Mouse (Mus musculus) forebrain, embryonic 16.5 days (tissue): Measurements from ENCODE around the gene Dtx1. TPM values are rescaled to one million over a fixed set of nuclear protein-coding genes. Genes with fewer than 3 reads are reported as not detected.

ENCODE experiments used
- ATAC-seq: fragments of 200-750 bp; cut with Nextera tagmentation; 2 replicates; pipeline ENCODE4 v1.8.0; 2017; ENCODE audit warnings: mild to moderate bottlenecking, moderate library complexity
- H3K27ac ChIP-seq: fragments of 300-500 bp; sonication (generic); 2 replicates; pipeline ENCODE4 v1.5.1; 2014; ENCODE audit warnings: low read length, control low read depth
- H3K27me3 ChIP-seq: fragments of 300-500 bp; sonication (generic); replicated peaks from 2 replicates; pipeline ENCODE4 v1.6.1; 2014; ENCODE audit warnings: low read length; ENCODE audit not compliant: control insufficient read depth, insufficient read depth
- H3K36me3 ChIP-seq: fragments of 300-500 bp; sonication (generic); 2 replicates; pipeline ENCODE4 v1.6.1; 2014; ENCODE audit not compliant: control insufficient read depth, insufficient read depth
- H3K4me1 ChIP-seq: fragments of 300-500 bp; sonication (generic); replicated peaks from 2 replicates; pipeline ENCODE4 v1.6.1; 2014; ENCODE audit warnings: low read length; ENCODE audit not compliant: control insufficient read depth, insufficient read depth
- H3K4me2 ChIP-seq: fragments of 300-500 bp; sonication (generic); 2 replicates; pipeline ENCODE4 v1.6.1; 2014; ENCODE audit warnings: mild to moderate bottlenecking, low read length, control low read depth
- H3K4me3 ChIP-seq: fragments of 300-500 bp; sonication (generic); replicated peaks from 2 replicates; pipeline ENCODE4 v1.5.1; 2014; ENCODE audit warnings: mild to moderate bottlenecking, low read length, control low read depth
- H3K9ac ChIP-seq: fragments of 300-500 bp; sonication (generic); replicated peaks from 2 replicates; pipeline ENCODE4 v1.6.1; 2014; ENCODE audit warnings: low read depth, low read length, control low read depth
- H3K9me3 ChIP-seq: fragments of 300-500 bp; sonication (generic); 2 replicates; pipeline ENCODE4 v1.6.1; 2016; ENCODE audit warnings: low read length; ENCODE audit not compliant: control insufficient read depth
- WGBS: fragments of 180-500 bp; shearing (Covaris S2); extraction: QIAGEN DNeasy Blood & Tissue Kit; methylation state at CpG from one replicate; pipeline ENCODE4 v1.1.7; 2014; 5-methylcytosine and 5-hydroxymethylcytosine counted together
- polyA plus RNA-seq: library from polyadenylated mRNA; unstranded; fragments of >200 nt; fragmentation: Nextera tagmentation; extraction: Ambion mirVana; gene quantifications from 2 replicates; pipeline ENCODE4 v1.2.1, GENCODE M21; 2015

Dtx1 gene
- polyA plus RNA-seq, 1 experiment from 2014 or later = 44.1 TPM

GRCm38 (mm10) chr5:120729319-120729718, 17.6 kb upstream of the Dtx1 start:
- Histone ChIP-seq H3K36me3 (no peaks in the 10 kb centered on the region), H3K4me3 (no peak overlapping the region), H3K9ac (no peak overlapping the region), H3K27ac (no peak overlapping the region), H3K4me1 (peaks cover 5% of the 10 kb centered on the region), H3K27me3 (no peaks in the 10 kb centered on the region), H3K4me2 (no peak overlapping the region), H3K9me3 (no peaks in the 10 kb centered on the region)
- 26% methylated on average over 10 of the region's 10 CpGs for WGBS
- ATAC-seq = peak; percentile 50; the same call in 1 of the 2 replicates

- Histone ChIP-seq H3K9me3 (no peaks in the 10 kb centered on the region), H3K27ac (no peak overlapping the region), H3K4me1 (peaks cover 5% of the 10 kb centered on the region), H3K9ac (no peak overlapping the region), H3K4me3 (no peak overlapping the region), H3K4me2 (no peak overlapping the region), H3K27me3 (no peaks in the 10 kb centered on the region), H3K36me3 (no peaks in the 10 kb centered on the region)
- ATAC-seq = no peak
- 52% methylated on average over 12 of the region's 12 CpGs for WGBS
These were observed 14.2 kb upstream of the Dtx1 start for GRCm38 (mm10) chr5:120725811-120726455.

- no peak for ATAC-seq
- H3K4me3 ChIP-seq = no peak overlapping the region
- H3K4me2 ChIP-seq = no peak overlapping the region
- H3K4me1 ChIP-seq = 0 out of 2 replicates have a peak, but pooled peaks cover 3% of the 10 kb centered on the region
- no peaks in the 10 kb centered on the region for H3K36me3 ChIP-seq
- H3K27ac ChIP-seq = no peak overlapping the region
- no peaks in the 10 kb centered on the region for H3K27me3 ChIP-seq
- H3K9ac ChIP-seq = no peak overlapping the region
- no peaks in the 10 kb centered on the region for H3K9me3 ChIP-seq
- WGBS = 59% methylated on average over 7 of the region's 7 CpGs
These were observed 9.3 kb upstream of the Dtx1 start for GRCm38 (mm10) chr5:120721005-120721404.

GRCm38 (mm10) chr5:120718600-120719378, 7.1 kb upstream of the Dtx1 start:
- 53% methylated on average over 14 of the region's 15 CpGs for WGBS
- Histone ChIP-seq H3K9me3 (no peaks in the 10 kb centered on the region), H3K36me3 (no peaks in the 10 kb centered on the region), H3K9ac (no peak overlapping the region), H3K4me1 (peaks cover 6% of the 10 kb centered on the region; the same call in 1 of the 2 replicates), H3K4me3 (no peak overlapping the region), H3K27ac (no peak overlapping the region), H3K27me3 (no peaks in the 10 kb centered on the region), H3K4me2 (no peak overlapping the region)
- ATAC-seq = no peak

- Histone ChIP-seq H3K36me3 (no peaks in the 10 kb centered on the region), H3K4me1 (peaks cover 7% of the 10 kb centered on the region), H3K27me3 (no peaks in the 10 kb centered on the region), H3K9me3 (no peaks in the 10 kb centered on the region), H3K4me3 (no peak overlapping the region), H3K4me2 (no peak overlapping the region), H3K27ac (no peak overlapping the region), H3K9ac (no peak overlapping the region)
- WGBS = 63% methylated on average over 10 of the region's 10 CpGs
- no peak for ATAC-seq
These were observed 5.4 kb upstream of the Dtx1 start for GRCm38 (mm10) chr5:120717136-120717535.

GRCm38 (mm10) chr5:120714314-120714713, 2.6 kb upstream of the Dtx1 start:
- WGBS = 2% methylated on average over 16 of the region's 16 CpGs
- ATAC-seq = no peak
- no peak overlapping the region for H3K4me2 ChIP-seq

GRCm38 (mm10) chr5:120712721-120713120, 994 bp upstream of the Dtx1 start:
- Histone ChIP-seq H3K27ac (no peak overlapping the region), H3K27me3 (no peaks in the 10 kb centered on the region), H3K4me2 (no peak overlapping the region), H3K4me3 (no peak overlapping the region), H3K9me3 (no peaks in the 10 kb centered on the region), H3K36me3 (no peaks in the 10 kb centered on the region), H3K9ac (no peak overlapping the region), H3K4me1 (peaks cover 39% of the 10 kb centered on the region)
- WGBS = 54% methylated on average over 8 of the region's 8 CpGs
- ATAC-seq = no peak

More at GRCm38 (mm10) chr5:120714314-120714713, 2.6 kb upstream of the Dtx1 start:
- H3K4me3 ChIP-seq = no peak overlapping the region
- H3K9ac ChIP-seq = no peak overlapping the region
- peaks cover 24% of the 10 kb centered on the region for H3K4me1 ChIP-seq
- no peaks in the 10 kb centered on the region for H3K9me3 ChIP-seq
- no peaks in the 10 kb centered on the region for H3K36me3 ChIP-seq
- H3K27me3 ChIP-seq = no peaks in the 10 kb centered on the region
- H3K27ac ChIP-seq = no peak overlapping the region

- Histone ChIP-seq H3K9me3 (no peaks in the 10 kb centered on the region), H3K4me3 (peak overlapping the region; percentile 66), H3K9ac (peak overlapping the region; percentile 84), H3K4me1 (peaks cover 49% of the 10 kb centered on the region), H3K27ac (peak overlapping the region; percentile 83), H3K27me3 (no peaks in the 10 kb centered on the region), H3K36me3 (no peaks in the 10 kb centered on the region), H3K4me2 (peak overlapping the region; percentile 94)
- ATAC-seq = peak; percentile 69
- under 1% methylated on average over 41 of the region's 43 CpGs for WGBS
These were observed 311 bp downstream of the Dtx1 start for GRCm38 (mm10) chr5:120711416-120711815.

- Histone ChIP-seq H3K27ac (peak overlapping the region; percentile 83), H3K4me1 (peaks cover 55% of the 10 kb centered on the region)
- ATAC-seq = peak; percentile 56
These were observed 890 bp downstream of the Dtx1 start for GRCm38 (mm10) chr5:120710826-120711248.

More at GRCm38 (mm10) chr5:120710826-120711248, 890 bp downstream of the Dtx1 start:
- peak overlapping the region; percentile 66 for H3K4me3 ChIP-seq
- H3K9ac ChIP-seq = peak overlapping the region; percentile 84
- no peaks in the 10 kb centered on the region for H3K36me3 ChIP-seq
- H3K27me3 ChIP-seq = no peaks in the 10 kb centered on the region
- peak overlapping the region; percentile 94 for H3K4me2 ChIP-seq
- WGBS = under 1% methylated on average over 28 of the region's 34 CpGs
- no peaks in the 10 kb centered on the region for H3K9me3 ChIP-seq
